Mouse (Mus musculus) midbrain, embryonic 13.5 days (tissue): ENCODE results near the gene Pole2. TPM values are rescaled to one million over a fixed set of nuclear protein-coding genes. Genes with fewer than 3 reads are reported as not detected.

ENCODE experiments used
- ATAC-seq: fragments of 200-750 bp; cut with Nextera tagmentation; 2 replicates; pipeline ENCODE4 v1.8.0; 2017; ENCODE audit warnings: mild to moderate bottlenecking, moderate TSS enrichment, moderate library complexity
- H3K27ac ChIP-seq: fragments of 300-500 bp; sonication (generic); 2 replicates; pipeline ENCODE4 v1.5.1; 2015; ENCODE audit warnings: inconsistent platforms, mild to moderate bottlenecking, moderate library complexity
- H3K27me3 ChIP-seq: fragments of 300-500 bp; sonication (generic); 2 replicates; pipeline ENCODE4 v1.6.1; 2015; ENCODE audit warnings: mild to moderate bottlenecking, inconsistent platforms
- H3K36me3 ChIP-seq: fragments of 300-500 bp; sonication (generic); 2 replicates; pipeline ENCODE4 v1.6.1; 2015; ENCODE audit warnings: mild to moderate bottlenecking, inconsistent platforms
- H3K4me1 ChIP-seq: fragments of 300-500 bp; sonication (generic); replicated peaks from 2 replicates; pipeline ENCODE4 v1.6.1; 2015; ENCODE audit warnings: inconsistent platforms
- H3K4me2 ChIP-seq: fragments of 300-500 bp; sonication (generic); replicated peaks from 2 replicates; pipeline ENCODE4 v1.6.1; 2015; ENCODE audit warnings: moderate library complexity, mild to moderate bottlenecking, inconsistent platforms
- H3K4me3 ChIP-seq: fragments of 300-500 bp; sonication (generic); replicated peaks from 2 replicates; pipeline ENCODE4 v1.5.1; 2015; ENCODE audit warnings: mild to moderate bottlenecking, inconsistent platforms
- H3K9ac ChIP-seq: fragments of 300-500 bp; sonication (generic); replicated peaks from 2 replicates; pipeline ENCODE4 v1.6.1; 2015; ENCODE audit warnings: mild to moderate bottlenecking, inconsistent platforms
- H3K9me3 ChIP-seq: fragments of 300-500 bp; sonication (generic); 2 replicates; pipeline ENCODE4 v1.6.1; 2016; ENCODE audit warnings: mild to moderate bottlenecking, inconsistent platforms
- WGBS: fragments of 180-500 bp; shearing (Covaris S2); methylation state at CpG from one replicate; pipeline ENCODE4 v1.1.7; 2015; 5-methylcytosine and 5-hydroxymethylcytosine counted together
- polyA plus RNA-seq: library from polyadenylated mRNA; unstranded; fragments of >200 nt; fragmentation: Nextera tagmentation; extraction: Ambion mirVana; gene quantifications from 2 replicates; pipeline ENCODE4 v1.2.1, GENCODE M21; 2015

Gene Pole2
- polyA plus RNA-seq, 1 experiment from 2014 or later: 10.0 TPM

- ATAC-seq: no peak
- Histone ChIP-seq H3K4me2 (peak overlapping the region; percentile 7; the same call in 1 of the 2 replicates), H3K27ac (no peak overlapping the region), H3K36me3 (peaks cover 28% of the 10 kb centered on the region), H3K9me3 (no peaks in the 10 kb centered on the region), H3K4me1 (peaks cover 28% of the 10 kb centered on the region), H3K9ac (peak overlapping the region; percentile 5; the same call in 1 of the 2 replicates), H3K4me3 (no peak overlapping the region), H3K27me3 (no peaks in the 10 kb centered on the region)
- WGBS: 75% methylated on average over 5 of the region's 5 CpGs
These were observed 41.1 kb downstream of the Pole2 start for GRCm38 (mm10) chr12:69186811-69187471.

GRCm38 (mm10) chr12:69185371-69185770 is 42.6 kb downstream of the Pole2 start:
- no peak overlapping the region for H3K27ac ChIP-seq
- H3K9me3 ChIP-seq: no peaks in the 10 kb centered on the region
- peak overlapping the region; percentile 92 for H3K9ac ChIP-seq
- H3K4me1 ChIP-seq: peaks cover 28% of the 10 kb centered on the region
- H3K4me2 ChIP-seq: peak overlapping the region; percentile 90
- ATAC-seq: no peak
- no peaks in the 10 kb centered on the region for H3K27me3 ChIP-seq
- WGBS: 77% methylated on average over 7 of the region's 7 CpGs
- H3K36me3 ChIP-seq: peaks cover 28% of the 10 kb centered on the region
- H3K4me3 ChIP-seq: peak overlapping the region; percentile 90

- Histone ChIP-seq H3K9ac (peak overlapping the region; percentile 92), H3K4me2 (peak overlapping the region; percentile 90), H3K27me3 (no peaks in the 10 kb centered on the region), H3K9me3 (no peaks in the 10 kb centered on the region), H3K4me3 (peak overlapping the region; percentile 90), H3K27ac (peak overlapping the region; percentile 94), H3K4me1 (peaks cover 28% of the 10 kb centered on the region), H3K36me3 (peaks cover 23% of the 10 kb centered on the region)
- WGBS: 3% methylated on average over 73 of the region's 86 CpGs
- peak; percentile 76 for ATAC-seq
These were observed 43.4 kb downstream of the Pole2 start for GRCm38 (mm10) chr12:69184342-69185295.

GRCm38 (mm10) chr12:69183583-69184308 is 44.2 kb downstream of the Pole2 start, which contains the start of the genes Rpl36al and Mgat2:
Gene Rpl36al (minus strand): TSS chr12:69184083.
Gene Mgat2 (plus strand): TSS chr12:69184157.
- Histone ChIP-seq H3K4me1 (peaks cover 28% of the 10 kb centered on the region), H3K9me3 (no peaks in the 10 kb centered on the region), H3K9ac (peak within 1 kb of the TSS; percentile 92), H3K27me3 (no peaks in the 10 kb centered on the region), H3K4me2 (peak within 1 kb of the TSS; percentile 90), H3K4me3 (peak within 1 kb of the TSS; percentile 90), H3K27ac (peak within 1 kb of the TSS; percentile 94), H3K36me3 (peaks cover 19% of the 10 kb centered on the region)
- ATAC-seq: peak; percentile 99
- under 1% methylated on average over 80 of the region's 84 CpGs for WGBS

- WGBS: 88% methylated on average over 4 of the region's 4 CpGs
- Histone ChIP-seq H3K27me3 (no peaks in the 10 kb centered on the region), H3K9me3 (no peaks in the 10 kb centered on the region), H3K36me3 (peaks cover 9% of the 10 kb centered on the region; the same call in 1 of the 2 replicates), H3K4me1 (peaks cover 21% of the 10 kb centered on the region), H3K4me3 (no peak overlapping the region), H3K9ac (no peak overlapping the region), H3K4me2 (no peak overlapping the region), H3K27ac (no peak overlapping the region)
- no peak for ATAC-seq
These were observed 46.2 kb downstream of the Pole2 start for GRCm38 (mm10) chr12:69181800-69182199.

- ATAC-seq: no peak
- no peak overlapping the region for H3K4me3 ChIP-seq
These were observed 48.6 kb downstream of the Pole2 start for GRCm38 (mm10) chr12:69179371-69179770.

GRCm38 (mm10) chr12:69177526-69177925 is 50.5 kb downstream of the Pole2 start:
- Histone ChIP-seq H3K4me3 (no peak overlapping the region), H3K36me3 (peaks cover 9% of the 10 kb centered on the region; the same call in 1 of the 2 replicates), H3K9ac (no peak overlapping the region), H3K4me1 (no peaks in the 10 kb centered on the region), H3K27me3 (no peaks in the 10 kb centered on the region), H3K27ac (no peak overlapping the region), H3K4me2 (no peak overlapping the region), H3K9me3 (no peaks in the 10 kb centered on the region)
- ATAC-seq: no peak
- 81% methylated on average over 3 of the region's 3 CpGs for WGBS

More at GRCm38 (mm10) chr12:69179371-69179770, 48.6 kb downstream of the Pole2 start:
- Histone ChIP-seq H3K36me3 (peaks cover 9% of the 10 kb centered on the region; the same call in 1 of the 2 replicates), H3K27me3 (no peaks in the 10 kb centered on the region), H3K4me1 (peaks cover 7% of the 10 kb centered on the region), H3K9me3 (no peaks in the 10 kb centered on the region), H3K27ac (no peak overlapping the region), H3K9ac (no peak overlapping the region), H3K4me2 (no peak overlapping the region)
- WGBS: 68% methylated on average over 11 of the region's 12 CpGs

GRCm38 (mm10) chr12:69175975-69176374 is 52.0 kb downstream of the Pole2 start:
- no peak overlapping the region for H3K27ac ChIP-seq
- no peaks in the 10 kb centered on the region for H3K9me3 ChIP-seq
- H3K27me3 ChIP-seq: no peaks in the 10 kb centered on the region
- whole genome bisulfite sequencing: 93% methylated on average over 3 of the region's 3 CpGs
- H3K4me1 ChIP-seq: no peaks in the 10 kb centered on the region
- no peak overlapping the region for H3K4me2 ChIP-seq
- H3K9ac ChIP-seq: no peak overlapping the region
- no peak overlapping the region for H3K4me3 ChIP-seq
- ATAC-seq: no peak
- peaks cover 2% of the 10 kb centered on the region; the same call in 1 of the 2 replicates for H3K36me3 ChIP-seq

- no peak overlapping the region for H3K27ac ChIP-seq
- 97% methylated on average over 2 of the region's 2 CpGs for WGBS
- ATAC-seq: no peak
- no peaks in the 10 kb centered on the region for H3K36me3 ChIP-seq
- no peaks in the 10 kb centered on the region for H3K9me3 ChIP-seq
- no peak overlapping the region for H3K9ac ChIP-seq
- H3K4me1 ChIP-seq: peaks cover 16% of the 10 kb centered on the region
- H3K4me2 ChIP-seq: no peak overlapping the region
- H3K27me3 ChIP-seq: no peaks in the 10 kb centered on the region
- no peak overlapping the region for H3K4me3 ChIP-seq
These were observed 56.7 kb downstream of the Pole2 start for GRCm38 (mm10) chr12:69171307-69171706.

- no peaks in the 10 kb centered on the region for H3K9me3 ChIP-seq
- H3K36me3 ChIP-seq: no peaks in the 10 kb centered on the region
- H3K4me1 ChIP-seq: peaks cover 16% of the 10 kb centered on the region
- peak; percentile 96 for ATAC-seq
- no peaks in the 10 kb centered on the region for H3K27me3 ChIP-seq
- H3K27ac ChIP-seq: peak within 1 kb of the TSS; percentile 71
- peak within 1 kb of the TSS; percentile 96 for H3K4me2 ChIP-seq
- peak within 1 kb of the TSS; percentile 66 for H3K4me3 ChIP-seq
- 0% methylated on average over 40 of the region's 40 CpGs for WGBS
- peak within 1 kb of the TSS; percentile 65 for H3K9ac ChIP-seq
These were observed 59.4 kb downstream of the Pole2 start, which contains the start of gene Lrr1 for GRCm38 (mm10) chr12:69168461-69169106. Gene Lrr1 (plus strand): TSS chr12:69168814.
